Mouse (Mus musculus) myocyte (in vitro differentiated cells): ENCODE data around the gene 5730455P16Rik.

Experiments
- E2F4 ChIP-seq: IDR thresholded peaks from one replicate; pipeline ENCODE4 v1.6.1; 2011; ENCODE audit warnings: mild to moderate bottlenecking, control low read depth, moderate library complexity; ENCODE audit not compliant: insufficient read depth
- MYOG ChIP-seq, 3 experiments: IDR thresholded peaks; one replicate each; pipeline ENCODE4 v1.6.1; 2011; ENCODE audit warnings: control low read depth in 2 of 3, low read depth in 2 of 3, mild to moderate bottlenecking in 2 of 3; ENCODE audit not compliant: insufficient read length in 2 of 3, control insufficient read depth in 1 of 3, insufficient read depth in 1 of 3
- POLR2A ChIP-seq: IDR thresholded peaks from one replicate; pipeline ENCODE4 v1.6.1; 2011; ENCODE audit warnings: low read depth, mild to moderate bottlenecking, control low read depth, moderate library complexity; ENCODE audit not compliant: insufficient read length
- SRF ChIP-seq: IDR thresholded peaks from one replicate; pipeline ENCODE4 v1.6.1; 2011; ENCODE audit warnings: low read depth; ENCODE audit not compliant: control insufficient read depth, insufficient read length

- TF ChIP-seq MYOG (IDR thresholded peaks at IDR 0.05; ENCODE audit: control insufficient read depth in 1 of 3, insufficient read depth in 1 of 3, insufficient read length in 2 of 3, low read depth in 2 of 3) (no peak), E2F4 (no peak), SRF (no peak), POLR2A (no peak)
These were observed 25.9 kb downstream of the 5730455P16Rik start for GRCm38 (mm10) chr11:80351832-80352430.
